Comparison of ENCODE assay signal across 17 mouse cellular contexts in the genomic region with DNA sequence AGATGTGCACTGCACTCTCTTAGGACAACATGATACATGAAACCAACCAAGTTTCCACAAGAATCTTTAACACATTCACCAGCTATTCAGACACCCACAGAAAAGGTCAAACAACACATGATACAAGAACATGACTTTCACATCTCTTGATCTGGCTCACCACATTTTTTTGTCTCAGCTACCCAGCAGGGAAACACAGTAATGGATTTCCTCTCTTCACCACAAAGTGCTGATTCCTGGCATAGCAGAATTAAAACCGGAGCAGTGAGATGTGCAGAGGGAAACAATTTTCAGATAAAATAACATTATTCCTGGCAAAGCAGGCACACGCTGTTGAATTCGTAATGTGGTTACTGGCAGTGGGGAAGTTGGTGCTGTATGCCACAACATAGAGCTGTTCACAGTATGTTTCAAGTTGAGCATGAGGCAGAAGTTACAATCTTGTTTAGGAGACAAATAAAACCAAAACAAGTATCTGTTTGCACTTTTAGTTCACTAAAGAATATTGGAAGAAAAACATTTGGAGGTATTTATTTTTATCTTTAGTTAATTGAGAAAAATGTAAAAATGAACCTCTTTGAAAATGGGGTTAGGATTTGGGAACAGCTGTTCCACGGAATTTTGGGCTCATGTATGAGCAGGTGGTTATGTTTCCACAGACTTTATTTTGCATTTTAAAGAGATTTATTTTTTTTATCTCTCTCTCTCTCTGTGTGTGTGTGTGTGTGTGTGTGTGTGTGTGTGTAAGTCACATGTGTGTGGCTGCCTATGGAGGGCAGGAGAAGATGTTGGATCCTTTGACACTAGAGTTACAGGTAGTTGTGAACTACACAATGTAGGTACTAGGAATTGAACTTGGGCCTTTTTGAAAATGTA.
DNase-seq lines count a peak whose midpoint lies in the region; ATAC-seq lines count a peak whose summit lies in the region.
"Had no signal": no experiment of that assay in that cellular context is flagged by ENCODE, and none has a peak within 500 bp of the region (broad histone marks: within the 10 kb centered on the region; RNA-seq: fewer than 3 reads in every experiment).

No protein-coding gene starts in this region.

- H3K9me3 ChIP-seq in embryonic facial prominence, embryonic 14.5 days (ENCODE audit: control insufficient read depth, low read length): peaks cover 7% of the 10 kb centered on the region; the same call in 1 of the 2 replicates
- H3K9me3 ChIP-seq: liver, embryonic 12.5 days had no signal

- H3K4me1 ChIP-seq in embryonic facial prominence, embryonic 14.5 days (ENCODE audit: control insufficient read depth, insufficient read depth, low read length): no peaks in the 10 kb centered on the region
- H3K4me1 ChIP-seq: hindbrain, embryonic 12.5 days; liver, embryonic 12.5 days had no signal

- ATAC-seq in embryonic facial prominence, embryonic 14.5 days (ENCODE audit: low read depth): peak; percentile 55; the same call in 1 of the 2 replicates
- ATAC-seq: forebrain, embryonic 14.5 days; liver, embryonic 12.5 days had no signal

- H3K27me3 ChIP-seq in embryonic facial prominence, embryonic 14.5 days (replicated peaks; ENCODE audit: control insufficient read depth, insufficient read depth, low read length): no peaks in the 10 kb centered on the region
- H3K27me3 ChIP-seq: embryonic facial prominence, embryonic 12.5 days; hindbrain, embryonic 12.5 days; liver, embryonic 12.5 days had no signal

- H3K9ac ChIP-seq in embryonic facial prominence, embryonic 14.5 days (ENCODE audit: low read depth, low read length): no peak overlapping the region
- H3K9ac ChIP-seq: embryonic facial prominence, embryonic 12.5 days; hindbrain, embryonic 12.5 days; liver, embryonic 12.5 days; lung, embryonic 14.5 days had no signal

- WGBS in embryonic facial prominence, embryonic 14.5 days: 33% methylated on average over 4 of the region's 4 CpGs

- H3K27ac ChIP-seq in embryonic facial prominence, embryonic 14.5 days (replicated peaks; ENCODE audit: low read depth, low read length): no peak overlapping the region
- H3K27ac ChIP-seq: embryonic facial prominence, embryonic 12.5 days; heart, adult 2 months; hindbrain, embryonic 12.5 days; liver, embryonic 12.5 days had no signal

- no peak overlapping the region for H3K4me3 ChIP-seq in embryonic facial prominence, embryonic 14.5 days (ENCODE audit: low read depth, low read length)
- H3K4me3 ChIP-seq: embryonic facial prominence, embryonic 12.5 days; heart, adult 2 months; hindbrain, embryonic 12.5 days; liver, embryonic 12.5 days had no signal

- peak; percentile 9 for DNase-seq in layer of hippocampus, adult 9-10 months (ENCODE audit: low spot score)
- DNase-seq in layer of hippocampus, postnatal 36 days: no peak
- peak; percentile 6 for DNase-seq in CD4-positive helper T cell, adult 2 months (ENCODE audit: low read depth, low spot score)
- peak; percentile 63 for DNase-seq in embryonic facial prominence, embryonic 14.5 days (ENCODE audit: low spot score)
- DNase-seq in layer of hippocampus, postnatal 10 days (ENCODE audit: low spot score in 2 of 2): peak; percentile 5 to 15
- no peak for DNase-seq in ovary, postnatal 36 days (ENCODE audit: low spot score)
- DNase-seq in adrenal gland, postnatal 14 days: no peak
- no peak for DNase-seq in thymus, postnatal 36 days
- DNase-seq: cerebellum, postnatal 14 days; heart, adult 2 months; lung, embryonic 14.5 days; lung, postnatal 4 days; midbrain, embryonic 14.5 days had no signal

- no peaks in the 10 kb centered on the region for H3K36me3 ChIP-seq in embryonic facial prominence, embryonic 14.5 days (ENCODE audit: control insufficient read depth, insufficient read depth, low read length)
- H3K36me3 ChIP-seq: embryonic facial prominence, embryonic 12.5 days; hindbrain, embryonic 12.5 days; liver, embryonic 12.5 days had no signal

- no peak overlapping the region for H3K4me2 ChIP-seq in embryonic facial prominence, embryonic 14.5 days (ENCODE audit: low read depth, low read length)
- H3K4me2 ChIP-seq: embryonic facial prominence, embryonic 12.5 days; hindbrain, embryonic 12.5 days; liver, embryonic 12.5 days; lung, embryonic 14.5 days had no signal

Comparison
In these comparisons a context has a peak if more than half of its experiments do, and no peak if none do; other contexts are left out.
1. DNase-seq: peak in layer of hippocampus, adult 9-10 months (single experiment), CD4-positive helper T cell, adult 2 months (single experiment), embryonic facial prominence, embryonic 14.5 days (single experiment) and layer of hippocampus, postnatal 10 days (2 of 2); none in layer of hippocampus, postnatal 36 days (0 of 2), ovary, postnatal 36 days (single experiment), adrenal gland, postnatal 14 days (single experiment) and thymus, postnatal 36 days (0 of 2).